Mouse (Mus musculus) R1 (cell line): ENCODE data around the gene Irx5.

Source experiments
- DNase-seq: peaks from one replicate; pipeline ENCODE4 v3.0.0-alpha.2; 2018; ENCODE audit warnings: low read depth, low spot score

Irx5 gene

DNA sequence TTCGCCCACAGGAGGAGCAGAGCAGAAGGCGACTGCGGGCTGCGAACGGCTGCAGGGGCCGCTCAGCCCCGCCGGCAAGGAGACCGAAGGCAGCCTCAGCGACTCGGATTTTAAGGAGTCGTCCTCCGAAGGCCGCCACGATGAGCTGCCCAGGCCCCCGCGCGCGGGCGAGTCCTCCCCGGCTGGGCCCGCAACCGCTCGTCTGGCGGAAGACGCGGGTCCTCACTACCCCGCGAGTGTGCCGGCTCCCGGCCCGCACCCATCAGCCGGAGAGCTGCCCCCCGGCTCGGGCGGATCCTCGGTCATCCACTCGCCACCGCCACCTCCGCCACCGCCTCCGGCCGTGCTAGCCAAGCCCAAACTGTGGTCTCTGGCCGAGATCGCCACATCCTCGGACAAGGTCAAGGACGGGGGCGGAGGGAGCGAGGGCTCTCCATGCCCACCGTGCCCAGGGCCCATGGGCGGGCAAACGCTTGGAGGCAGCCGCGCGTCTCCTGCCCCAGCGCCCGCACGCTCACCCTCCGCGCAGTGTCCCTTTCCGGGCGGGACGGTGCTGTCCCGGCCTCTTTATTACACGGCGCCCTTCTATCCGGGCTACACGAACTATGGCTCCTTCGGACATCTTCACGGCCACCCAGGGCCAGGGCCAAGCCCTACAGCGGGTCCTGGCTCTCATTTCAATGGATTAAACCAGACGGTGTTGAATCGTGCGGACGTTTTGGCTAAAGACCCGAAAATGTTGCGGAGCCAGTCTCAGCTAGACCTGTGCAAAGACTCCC, 2.8 kb downstream of the Irx5 start:
- peak; percentile 39 for DNase-seq

DNA sequence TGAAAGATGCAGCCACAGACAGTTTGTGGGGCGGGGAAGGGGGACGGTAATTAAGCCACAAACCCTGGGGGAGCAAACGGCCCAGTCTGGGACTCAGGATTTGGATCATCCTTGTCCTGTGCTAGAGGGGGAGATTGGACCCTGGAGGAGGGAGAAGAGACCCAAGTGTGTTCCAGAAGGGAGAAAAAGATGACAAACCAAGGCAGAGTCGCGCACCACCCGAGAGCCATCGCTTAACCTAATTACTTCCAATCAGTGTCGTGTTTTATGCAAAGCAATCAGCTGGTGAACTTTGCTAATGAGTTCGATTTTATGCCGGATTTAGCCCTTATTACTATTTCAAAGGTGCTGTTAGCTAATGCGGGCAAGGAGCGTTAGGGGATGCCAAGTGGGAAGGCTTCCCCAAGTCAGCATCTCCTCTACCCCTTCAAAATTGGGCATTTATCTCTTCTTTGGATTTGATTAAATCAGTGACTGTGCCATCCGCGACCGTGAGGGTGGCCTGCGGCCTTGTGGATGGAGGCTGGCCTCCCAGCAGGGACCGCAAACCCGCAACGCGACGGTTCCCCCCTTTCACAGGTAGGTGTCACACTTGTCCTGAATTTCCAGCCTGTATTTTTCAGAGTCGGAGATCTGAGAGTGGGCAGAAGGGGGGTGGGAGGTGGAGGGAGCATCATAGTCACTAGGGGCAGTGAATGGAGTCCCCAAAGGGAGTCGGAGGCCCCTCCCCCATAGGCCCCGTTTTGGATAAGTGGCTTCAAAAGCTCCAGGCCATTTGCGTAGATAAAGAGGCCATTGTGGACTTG, 4.3 kb downstream of the Irx5 start:
- peak; percentile 53 for DNase-seq

DNA sequence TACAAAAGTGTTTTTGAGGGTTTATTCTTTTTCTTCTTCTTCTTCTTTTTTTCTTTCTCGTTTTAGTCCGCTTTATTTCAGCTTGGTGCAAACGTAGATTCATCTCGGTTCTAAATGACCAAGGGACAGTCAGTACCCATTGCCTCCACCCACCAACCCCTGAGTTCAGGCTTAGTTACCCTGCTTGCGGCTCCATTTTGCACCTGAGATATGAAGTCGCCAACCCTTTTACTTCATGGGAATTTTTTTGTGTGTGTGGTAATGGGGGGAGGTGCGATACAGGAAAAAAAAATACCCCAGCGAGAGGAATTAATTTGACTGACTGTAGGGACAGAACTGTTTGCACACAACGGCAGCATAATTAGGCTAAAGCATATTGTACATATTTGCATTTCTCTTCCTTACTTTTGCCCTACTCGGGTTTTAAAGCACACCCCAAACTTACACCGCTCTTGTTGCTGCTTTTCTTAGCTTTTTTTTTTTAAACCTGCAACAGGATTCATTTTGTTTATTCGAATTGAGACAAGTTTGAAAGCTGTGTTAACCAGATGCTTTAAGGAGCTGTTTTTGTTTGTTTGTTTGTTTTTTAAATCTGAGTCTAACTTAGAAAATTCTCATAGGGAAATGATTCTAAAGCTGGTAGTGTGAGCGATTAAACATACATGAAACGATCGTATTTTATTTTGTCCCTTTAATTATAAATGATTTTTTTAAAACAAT, 5.1 kb downstream of the Irx5 start:
- DNase-seq, result no peak

DNA sequence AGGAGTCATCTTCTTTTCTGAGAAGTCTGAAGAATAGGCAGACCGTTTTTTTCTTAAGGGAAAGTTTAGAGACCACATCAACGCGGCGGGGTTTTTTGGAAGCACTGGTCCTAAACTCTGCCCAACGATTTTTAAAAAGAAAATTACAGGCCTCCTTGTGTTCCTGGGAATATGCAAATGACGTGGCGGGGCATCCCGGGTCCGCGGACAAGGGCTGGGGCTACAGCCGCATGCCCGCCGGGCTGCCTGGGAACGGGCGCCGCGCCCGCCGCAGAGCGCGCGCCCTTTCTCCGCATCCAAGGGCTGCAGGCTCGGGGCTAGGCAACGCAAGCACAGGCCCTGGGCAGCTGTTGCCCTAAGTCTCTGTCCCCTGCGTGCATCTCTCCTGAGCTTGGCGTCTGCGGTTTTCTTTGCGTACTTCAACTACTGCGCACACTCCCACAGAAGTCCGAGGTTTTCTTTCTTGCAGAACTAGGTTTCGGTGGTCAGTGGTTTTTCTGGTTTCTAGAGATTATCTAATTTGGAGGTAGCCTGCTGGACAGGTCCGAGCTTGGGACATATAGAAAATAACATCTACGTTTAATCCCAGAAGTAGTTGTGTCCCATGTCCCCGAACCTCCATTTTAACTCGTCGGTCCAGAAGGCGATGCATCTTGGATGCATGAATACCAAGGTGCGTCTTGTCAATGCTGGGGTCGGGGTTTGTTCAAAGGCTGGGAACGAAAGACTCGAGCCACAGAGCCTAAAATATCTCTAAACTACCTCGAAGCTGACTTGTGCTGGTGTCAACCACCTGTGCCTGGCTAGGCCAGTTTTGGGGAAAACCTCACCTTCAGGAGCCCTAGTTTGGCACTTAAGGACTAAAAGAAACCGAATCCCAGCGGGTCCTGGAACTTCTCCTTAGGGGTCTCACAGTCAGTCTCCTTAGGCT, 6.1 kb downstream of the Irx5 start:
- peak; percentile 27 for DNase-seq

DNA sequence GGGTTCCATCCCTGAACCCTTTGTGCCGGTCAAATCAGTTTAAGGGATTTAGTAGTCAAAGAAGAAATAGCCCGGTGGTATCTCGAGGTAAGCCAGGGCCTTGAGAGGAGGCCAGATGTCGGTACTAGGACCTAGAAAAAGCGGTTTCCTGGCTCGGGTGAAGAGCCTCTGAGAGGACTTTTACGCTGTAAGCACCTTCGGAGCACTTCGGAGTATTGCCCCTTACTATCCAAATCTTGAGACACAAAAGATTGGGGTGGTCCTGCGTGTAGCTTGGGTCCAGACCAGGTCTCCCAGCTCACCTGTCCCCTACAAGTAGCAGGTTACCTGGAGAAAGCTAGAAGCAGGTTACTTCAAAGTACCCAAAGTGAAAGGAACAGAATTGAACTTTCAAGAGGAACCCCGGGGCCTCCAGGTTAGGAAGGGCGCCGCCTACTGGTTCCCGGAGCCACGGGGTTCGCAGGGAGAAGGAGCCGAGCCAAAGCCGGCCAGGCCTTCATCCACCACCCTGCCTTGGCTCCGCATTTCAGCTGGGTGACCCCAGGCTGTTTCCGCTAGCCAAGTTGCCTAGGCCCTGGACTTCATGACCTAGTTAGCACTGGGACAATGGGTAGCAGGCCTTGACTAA, 6.8 kb downstream of the Irx5 start:
- DNase-seq, result peak; percentile 70

DNA sequence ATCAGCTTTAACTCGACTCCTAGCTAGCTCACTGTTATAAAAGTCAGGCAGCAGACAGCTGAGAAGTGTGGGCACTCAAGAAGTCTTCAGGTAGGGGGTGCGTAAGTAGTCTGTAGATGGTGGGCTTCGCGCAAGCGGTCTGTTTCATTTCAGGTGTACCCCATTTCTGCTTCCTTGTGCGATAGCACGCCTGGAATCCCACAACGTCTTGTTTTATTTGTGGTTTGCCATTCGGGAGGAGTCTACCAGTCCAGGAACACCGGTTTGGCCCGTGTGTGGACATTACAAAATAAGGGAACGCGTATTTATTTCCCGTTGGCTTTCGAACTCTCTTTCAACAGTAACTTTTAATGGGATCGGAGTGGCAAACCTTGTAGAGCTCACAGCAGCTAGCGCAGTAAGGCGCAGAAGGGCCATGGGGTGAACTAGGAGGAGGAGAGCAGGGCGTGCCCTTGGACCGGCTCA, 7.4 kb downstream of the Irx5 start:
- no peak for DNase-seq

DNA sequence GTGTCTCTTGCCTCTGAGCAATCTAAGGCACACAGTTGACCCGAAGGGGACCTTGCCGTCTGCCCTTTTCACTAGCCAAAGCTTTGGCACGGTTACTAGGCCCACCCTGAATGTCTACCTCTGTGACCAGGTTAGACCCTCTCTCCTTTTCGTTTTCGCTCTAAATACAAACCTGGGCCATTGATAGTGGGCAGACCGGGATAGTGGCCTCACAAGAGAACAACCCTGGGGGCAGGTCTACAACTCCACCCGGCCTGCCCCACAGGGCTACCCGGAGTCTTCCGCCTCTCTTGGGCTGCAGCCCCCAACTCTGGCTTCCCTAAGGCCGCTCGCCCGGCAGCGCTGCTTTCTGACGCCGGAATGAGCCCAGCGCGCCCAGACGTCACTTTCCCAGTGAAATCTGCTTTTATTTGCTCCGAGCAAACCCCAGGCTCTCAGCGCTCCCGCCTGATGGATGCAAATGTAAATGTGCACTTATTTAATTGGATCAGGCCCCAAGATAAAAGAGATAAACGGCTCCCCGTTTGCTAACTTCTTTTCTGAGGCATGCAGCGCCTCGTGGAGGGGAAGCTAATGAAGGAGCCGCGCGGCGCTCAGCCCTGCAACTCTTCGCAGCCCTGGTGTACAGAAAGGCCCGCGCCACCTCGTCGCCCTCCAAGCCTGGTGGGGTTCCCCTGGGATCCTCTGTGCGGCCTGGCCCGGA, 8.0 kb downstream of the Irx5 start:
- DNase-seq, result peak; percentile 11

DNA sequence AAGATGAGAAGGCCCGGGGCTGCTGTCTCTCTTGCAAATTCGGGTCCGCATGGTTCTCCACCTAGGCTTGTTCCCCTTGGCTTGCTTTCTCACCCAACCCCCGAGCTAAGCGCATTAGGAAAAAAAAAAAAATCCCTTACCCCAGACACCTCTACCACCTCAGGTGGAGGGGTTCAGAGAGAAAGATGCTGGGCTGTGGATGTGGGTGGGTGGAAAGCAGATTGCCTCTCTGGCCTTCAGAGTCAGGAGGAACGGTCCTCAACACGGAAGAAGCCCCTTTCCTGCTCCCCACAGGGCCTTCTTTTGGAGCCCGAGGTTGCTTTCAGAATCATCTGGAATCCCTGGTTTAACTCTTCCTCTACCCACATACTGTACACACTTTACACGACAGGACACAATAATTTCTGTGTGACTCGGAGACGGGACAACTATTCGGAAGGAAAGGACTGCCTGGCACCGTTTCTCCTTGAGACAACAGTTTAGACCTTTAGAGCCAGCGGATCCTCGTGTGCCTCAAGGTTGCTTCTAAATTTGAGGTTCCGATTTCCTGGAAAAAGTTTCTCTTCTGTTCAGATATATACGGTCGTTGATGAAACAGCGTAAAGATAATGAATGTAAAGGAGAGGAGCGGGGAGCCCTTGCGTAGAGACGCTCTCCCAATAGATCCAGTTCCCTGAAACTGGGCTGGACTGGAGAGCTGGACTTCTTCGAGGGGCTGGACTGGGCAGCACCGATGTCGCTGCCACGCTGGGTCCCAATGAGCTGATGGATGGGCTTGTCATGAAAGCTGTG, 8.7 kb downstream of the Irx5 start:
- no peak for DNase-seq

DNA sequence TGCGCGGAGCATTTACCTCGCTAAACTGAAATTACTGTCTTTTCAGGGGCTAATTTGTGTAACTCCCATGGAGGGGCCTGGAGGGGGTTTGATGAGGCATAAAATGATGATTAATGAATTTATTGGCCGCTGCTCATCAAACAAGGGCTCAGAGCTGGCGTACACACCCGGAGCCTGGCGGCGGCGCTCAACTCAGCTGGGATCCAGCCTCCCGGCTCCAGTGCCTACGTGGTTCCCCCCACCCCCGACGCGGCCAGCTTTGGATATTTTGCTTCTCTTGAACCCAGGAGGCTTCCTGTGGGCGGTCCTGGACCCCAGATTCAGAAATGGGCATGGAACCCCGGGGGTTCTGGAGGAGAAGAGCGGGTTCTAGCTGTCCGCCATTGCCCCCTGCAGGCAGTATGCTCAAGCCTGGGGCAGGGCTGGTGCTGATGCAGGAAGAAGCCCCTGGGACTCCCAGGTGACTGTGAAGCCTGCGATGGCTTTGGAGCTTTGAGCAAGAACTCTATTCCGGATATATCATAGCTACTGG, 9.4 kb downstream of the Irx5 start:
- DNase-seq, result peak; percentile 32

DNA sequence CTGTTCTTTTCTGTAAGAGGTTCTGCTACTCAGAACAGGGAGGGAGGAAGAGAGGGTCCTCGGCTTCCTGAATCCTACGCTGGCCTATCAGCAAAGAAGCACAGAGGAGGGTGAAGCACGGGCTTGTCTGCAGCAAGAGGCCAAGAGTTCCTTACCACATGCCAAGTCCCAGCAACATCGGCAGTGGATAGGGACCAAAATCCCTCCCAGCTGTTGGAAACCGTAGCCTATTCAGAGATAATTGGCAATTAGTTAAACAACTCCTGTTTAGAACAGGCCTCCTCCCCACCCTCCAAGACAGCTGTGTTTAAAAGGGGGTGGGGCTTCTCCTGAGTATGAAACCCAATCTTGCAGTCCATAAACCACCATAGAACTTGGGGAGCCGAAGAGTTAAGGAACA, 22.1 kb downstream of the Irx5 start:
- no peak for DNase-seq

DNA sequence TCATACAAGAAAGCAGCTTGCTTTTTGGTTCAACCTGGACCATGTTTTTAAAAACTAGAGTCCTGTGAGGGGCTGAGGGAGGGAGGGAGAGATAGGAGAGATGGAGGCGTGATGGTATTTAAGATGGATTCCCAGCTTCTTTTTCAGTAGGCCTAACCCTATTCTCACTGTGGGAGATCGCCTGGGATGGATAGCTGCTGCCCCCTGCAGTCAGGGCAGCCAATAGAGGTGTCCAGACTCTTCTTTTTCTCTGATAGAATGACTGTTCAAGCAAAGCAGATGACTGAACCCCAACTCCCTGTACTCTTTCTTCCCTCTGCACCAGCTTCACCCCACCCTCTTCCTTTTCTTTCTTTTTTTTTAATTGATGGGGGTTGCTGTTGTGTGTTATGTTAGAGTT, 23.1 kb downstream of the Irx5 start:
- no peak for DNase-seq

DNA sequence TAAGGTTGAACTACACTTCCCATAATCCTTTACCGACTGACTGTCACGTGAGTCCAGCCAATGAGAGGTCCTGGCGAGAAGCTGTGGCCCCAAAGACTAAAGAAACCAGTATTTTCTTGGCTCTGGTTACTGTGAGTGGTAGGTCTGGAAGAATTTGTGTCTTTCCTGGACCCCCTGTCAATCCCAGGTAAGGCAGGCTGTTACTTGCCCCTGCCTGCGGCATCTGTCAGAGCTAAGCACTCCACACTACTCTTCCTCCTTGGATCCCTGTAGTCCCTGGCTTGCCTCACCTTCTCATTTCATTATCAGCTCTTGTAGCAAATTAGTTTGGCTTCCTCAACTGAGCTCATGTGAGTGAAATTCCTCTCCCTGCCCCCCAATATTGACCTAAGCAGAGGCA, 30.5 kb downstream of the Irx5 start:
- DNase-seq, result peak; percentile 35

DNA sequence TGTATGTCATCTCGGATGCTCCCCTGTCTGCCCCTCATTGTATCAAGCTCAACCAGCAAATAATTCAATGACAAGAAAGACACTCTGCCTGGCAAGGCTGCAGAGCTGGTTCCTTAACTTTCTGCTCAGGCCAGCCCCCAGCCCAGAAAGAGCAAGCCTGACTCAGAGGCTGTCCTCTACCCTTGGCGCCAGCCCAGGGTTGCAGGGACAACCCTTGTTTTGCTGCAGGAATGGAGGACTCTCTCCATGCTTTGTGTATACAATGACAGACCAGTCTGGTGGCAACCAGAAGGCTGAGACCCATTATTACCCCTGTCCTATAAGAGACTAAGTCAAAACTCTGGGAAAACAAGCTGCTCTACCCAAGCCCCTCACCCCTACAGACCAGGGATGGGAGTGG, 46.8 kb downstream of the Irx5 start:
- no peak for DNase-seq

DNA sequence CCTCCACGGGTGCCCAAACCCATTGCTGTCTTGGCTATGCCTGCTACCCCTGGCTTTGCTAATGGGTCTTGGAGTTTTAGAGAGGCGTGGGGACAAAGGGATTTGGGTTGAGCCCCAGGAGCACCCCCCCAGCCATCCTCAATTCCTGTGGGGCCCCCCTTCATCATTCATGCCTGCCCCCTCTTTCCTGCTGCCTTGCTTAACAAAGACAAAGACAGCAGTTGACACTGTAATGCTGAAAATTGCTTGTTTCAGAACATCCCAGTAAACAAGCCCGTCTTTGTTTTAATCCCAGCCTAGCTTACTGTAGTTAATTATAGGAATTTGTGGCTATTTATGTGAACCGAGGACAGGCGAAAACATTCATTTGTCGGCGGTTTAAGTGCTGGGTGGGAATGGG, 50.7 kb downstream of the Irx5 start:
- no peak for DNase-seq

DNA sequence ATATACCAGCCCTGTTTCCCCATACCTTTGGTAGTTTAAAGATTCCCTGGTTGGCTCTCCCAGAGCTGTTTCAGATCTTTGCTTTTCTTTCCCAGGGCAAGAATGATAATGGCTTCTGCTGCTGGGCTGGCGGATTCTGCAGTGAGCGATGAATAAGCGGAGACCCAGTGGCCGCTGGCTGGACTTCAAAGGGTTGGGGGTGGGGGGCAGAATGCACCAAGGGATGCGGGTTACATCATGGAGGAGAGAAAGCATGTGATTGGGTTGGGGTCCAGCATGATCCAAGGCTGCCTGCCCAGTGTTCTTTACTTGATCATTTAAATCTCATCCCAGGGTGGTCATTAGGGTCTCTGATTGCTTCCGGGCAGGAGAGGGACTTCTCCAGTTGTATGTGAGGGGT, 56.2 kb downstream of the Irx5 start:
- no peak for DNase-seq

DNA sequence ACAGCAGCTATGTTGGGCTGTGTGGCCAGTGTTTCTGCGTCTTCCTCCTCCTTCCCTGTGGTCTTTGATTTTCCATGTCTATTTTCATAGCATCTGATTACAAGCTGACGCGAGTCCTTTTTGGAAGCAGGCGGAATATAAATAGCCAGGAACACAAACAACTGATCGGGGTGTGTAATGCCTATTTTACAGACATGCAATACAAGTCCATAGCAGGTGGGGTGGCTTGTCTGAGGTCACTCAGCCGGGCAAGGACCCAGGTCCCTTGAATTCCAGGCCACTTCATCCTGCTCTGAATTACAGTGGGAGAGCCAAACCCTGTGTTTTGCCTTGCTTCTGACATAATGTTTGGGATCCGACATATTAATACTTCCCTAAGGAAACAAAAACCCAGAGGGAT, 63.2 kb downstream of the Irx5 start:
- DNase-seq, result no peak
